Mouse (Mus musculus): ENCODE measurements around the gene Pdia3.
"Not testable (repeated sequence)": the region's sequence is repeated elsewhere in the genome, so short reads cannot be mapped to it uniquely, and the experiment has no call there.

DNA sequence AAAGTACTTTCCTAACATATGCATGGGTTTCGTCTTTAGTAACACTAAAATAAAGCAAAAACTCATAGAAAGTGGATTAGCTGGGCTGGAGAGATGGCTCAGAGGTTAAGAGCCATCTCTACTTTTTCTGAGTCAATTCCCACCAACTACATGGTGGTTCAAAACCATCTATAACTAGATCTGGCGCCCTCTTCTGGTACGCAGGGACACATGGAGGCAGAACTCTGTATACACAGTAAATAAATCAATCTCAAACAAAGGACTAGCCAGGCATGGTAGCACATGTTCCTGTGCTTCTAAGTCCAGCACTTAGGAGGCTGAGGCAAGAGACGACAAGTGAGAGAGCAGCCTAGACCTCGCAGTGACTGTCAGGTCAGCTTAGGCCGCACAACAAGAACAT, 55.4 kb downstream of the Pdia3 start:
- TF ChIP-seq GATA1 (IDR thresholded peaks at IDR 0.05; ENCODE audit: borderline replicate concordance, low read length); FLI1 (IDR thresholded peaks at IDR 0.05; ENCODE audit: low read length): not testable (repeated sequence)
